Mouse (Mus musculus) mouse trophoblast stem cell (cell line): ENCODE results near the gene Trat1.

Experiments used
- in situ Hi-C, 2 experiments: fragments of 300-500 bp; cut with MseI, MboI; formaldehyde crosslinking; loops; 2 replicates in 1 of 2; 3 replicates in 1 of 2; pipeline ENCODE4 v1.15.1; 2025

The Trat1 gene

GRCm38 (mm10) chr16:48719679-48720078, 52.1 kb downstream of the Trat1 start:
- in situ Hi-C loops: no loop called here

GRCm38 (mm10) chr16:48716343-48716742, 55.5 kb downstream of the Trat1 start:
- in situ Hi-C loops: no loop called here

DNA sequence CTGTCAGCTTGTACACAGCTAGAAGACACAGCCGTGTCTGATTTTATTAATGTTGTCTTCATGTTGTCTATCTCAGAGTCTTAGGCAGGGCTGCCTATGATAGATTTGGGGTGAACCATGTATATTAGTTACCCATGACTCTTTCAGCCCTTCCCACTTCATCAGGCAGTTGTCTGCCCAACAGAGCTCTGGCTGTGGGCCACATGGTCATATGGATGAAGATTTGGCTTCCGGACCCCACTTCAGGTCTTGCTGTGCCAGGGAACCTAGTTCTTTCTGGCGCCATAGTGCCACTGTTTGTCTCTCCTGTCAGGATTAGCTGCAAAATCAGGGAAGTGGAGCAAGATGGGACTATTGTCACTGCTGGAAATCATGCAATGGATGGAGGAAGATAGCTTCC, 69.9 kb downstream of the Trat1 start:
- in situ Hi-C loops: no loop called here
